Mouse (Mus musculus) ovary, postnatal 14 days (tissue): ENCODE results near the gene Ifnl3.
"Not testable (repeated sequence)": the region's sequence is repeated elsewhere in the genome, so short reads cannot be mapped to it uniquely, and the experiment has no call there.

ENCODE experiments used
- DNase-seq: peaks from one replicate; pipeline ENCODE4 v3.0.0; 2022; ENCODE audit warnings: low spot score

Ifnl3 gene

DNA sequence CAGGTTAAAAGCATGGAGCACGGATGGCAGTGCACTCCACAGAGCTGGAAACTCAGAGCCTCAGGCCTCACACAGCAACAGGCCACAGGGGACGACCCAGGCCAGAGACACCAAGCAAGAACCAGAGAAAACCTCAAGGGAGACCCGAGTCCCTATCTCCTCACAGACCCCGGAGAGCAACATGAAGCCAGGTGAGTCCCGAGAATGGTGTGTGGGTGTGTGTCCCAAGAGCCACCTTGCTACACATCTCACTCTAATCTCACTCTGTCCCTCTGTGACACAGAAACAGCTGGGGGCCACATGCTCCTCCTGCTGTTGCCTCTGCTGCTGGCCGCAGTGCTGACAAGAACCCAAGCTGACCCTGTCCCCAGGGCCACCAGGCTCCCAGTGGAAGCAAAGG lies at the start of gene Ifnl3:
Gene Ifnl3 (plus strand): TSS at position 301 of the 400 bp plus-strand sequence.
- not testable (repeated sequence) for DNase-seq

- no peak for DNase-seq
Observed at GRCm38 (mm10) chr7:28476191-28476590, 46.4 kb upstream of the Ifnl3 start.

DNA sequence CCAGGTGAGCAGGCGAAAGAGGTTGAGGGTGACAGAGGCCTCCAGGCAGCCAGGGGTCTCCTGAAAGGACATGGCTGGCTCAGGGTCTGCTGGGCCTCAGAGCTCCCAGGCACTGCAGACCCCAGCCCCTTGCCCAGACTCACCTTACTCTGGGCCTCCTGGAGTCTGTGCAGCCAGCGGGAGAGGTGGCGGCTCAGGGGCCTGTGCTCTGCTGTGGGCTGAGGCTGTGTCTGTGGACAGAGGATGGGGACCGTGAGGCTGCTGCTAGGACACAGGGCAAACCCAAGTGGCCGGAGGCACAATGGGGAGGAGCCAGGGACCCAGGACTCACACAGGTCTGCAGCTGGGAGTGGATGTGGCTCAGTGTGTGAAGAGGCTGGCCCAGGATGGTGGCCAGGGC lies 45.3 kb upstream of the Ifnl3 start:
- no peak for DNase-seq

- DNase-seq = no peak
Observed at GRCm38 (mm10) chr7:28478854-28479253, 43.8 kb upstream of the Ifnl3 start.

- DNase-seq = no peak
Observed at GRCm38 (mm10) chr7:28482854-28483253, 39.8 kb upstream of the Ifnl3 start.

DNA sequence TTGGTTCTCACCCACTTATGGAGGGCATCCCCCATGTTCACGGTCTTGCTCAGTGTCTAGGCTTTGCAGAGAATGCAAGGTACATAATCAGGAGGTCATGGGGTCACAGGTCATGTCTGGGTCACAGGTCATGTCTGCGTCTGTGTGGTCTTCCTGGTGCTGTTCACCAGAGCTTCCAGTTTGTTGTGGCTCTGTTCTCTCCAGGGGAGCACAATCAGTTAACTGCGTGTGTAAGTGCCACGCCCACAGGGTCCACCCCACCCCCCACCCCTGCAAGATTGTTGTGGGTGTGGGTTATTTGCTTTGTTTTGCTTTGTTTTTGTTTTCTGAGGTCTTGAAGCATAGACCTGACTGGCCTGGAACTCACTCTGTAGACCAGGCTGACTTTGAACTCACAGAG lies 38.4 kb upstream of the Ifnl3 start:
- no peak for DNase-seq

DNA sequence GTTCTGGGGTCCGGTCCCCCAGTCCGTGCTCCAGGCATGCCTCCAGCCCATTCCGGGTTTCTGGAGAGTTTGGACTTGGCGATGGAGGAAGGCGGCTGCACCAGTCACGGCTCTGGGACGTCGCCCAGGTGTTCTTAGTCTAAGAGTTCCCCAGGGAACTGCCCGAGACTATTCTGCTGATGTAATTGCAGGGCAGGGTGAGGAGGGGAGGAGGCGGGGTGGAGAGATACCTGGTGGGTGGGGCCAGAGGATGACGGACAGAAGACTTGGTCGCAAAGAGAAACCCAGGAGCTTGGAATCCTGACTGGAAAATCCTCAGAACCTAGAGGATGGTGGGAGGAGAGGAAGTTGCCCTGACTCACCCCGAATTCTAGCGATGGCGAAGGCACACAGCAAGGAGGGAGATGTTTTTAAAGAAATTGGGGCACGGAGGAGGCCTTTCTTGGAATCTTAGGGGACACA lies 34.6 kb upstream of the Ifnl3 start:
- DNase-seq = peak; percentile 11

DNA sequence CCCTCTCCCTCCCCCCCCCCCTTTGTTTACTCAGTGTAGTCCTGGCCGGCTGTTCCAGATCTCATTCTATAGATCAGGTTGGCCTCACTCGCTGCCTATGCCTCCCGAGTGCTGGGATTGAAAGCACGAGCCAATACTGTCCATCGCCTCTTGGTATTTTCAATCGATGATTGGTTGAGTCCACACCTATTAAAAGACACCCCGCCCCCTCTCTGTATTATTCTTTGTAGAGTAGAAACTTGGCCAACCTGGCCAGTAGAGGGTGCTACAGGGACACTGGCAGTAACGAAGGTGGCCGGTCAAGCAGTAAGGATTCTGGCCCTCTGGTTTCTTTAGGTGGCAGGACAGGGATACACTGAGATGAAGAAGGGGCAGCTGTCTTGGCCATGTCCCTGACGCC lies 32.2 kb upstream of the Ifnl3 start:
- DNase-seq = peak; percentile 59

GRCm38 (mm10) chr7:28490903-28491302 lies 31.7 kb upstream of the Ifnl3 start:
- no peak for DNase-seq

DNA sequence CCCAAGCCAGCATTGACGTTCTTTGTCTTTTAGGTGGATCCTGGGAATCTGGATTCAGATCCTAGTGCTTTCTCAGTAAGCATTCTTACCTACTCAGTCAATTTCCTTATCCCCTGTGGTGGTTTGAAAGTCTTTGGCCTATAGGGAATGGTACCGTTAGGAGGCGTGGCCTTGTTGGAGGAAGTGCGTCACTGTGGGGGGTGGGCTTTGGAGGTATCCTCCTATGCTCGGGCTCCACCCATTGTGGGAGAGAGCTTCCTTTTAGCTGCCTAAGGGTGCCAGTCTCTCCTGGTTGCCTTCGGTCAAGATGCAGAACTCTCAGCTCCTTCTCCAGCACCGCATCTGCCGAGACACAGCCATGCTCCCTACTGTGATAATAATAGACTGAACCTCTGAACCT lies 30.3 kb upstream of the Ifnl3 start:
- DNase-seq = no peak

DNA sequence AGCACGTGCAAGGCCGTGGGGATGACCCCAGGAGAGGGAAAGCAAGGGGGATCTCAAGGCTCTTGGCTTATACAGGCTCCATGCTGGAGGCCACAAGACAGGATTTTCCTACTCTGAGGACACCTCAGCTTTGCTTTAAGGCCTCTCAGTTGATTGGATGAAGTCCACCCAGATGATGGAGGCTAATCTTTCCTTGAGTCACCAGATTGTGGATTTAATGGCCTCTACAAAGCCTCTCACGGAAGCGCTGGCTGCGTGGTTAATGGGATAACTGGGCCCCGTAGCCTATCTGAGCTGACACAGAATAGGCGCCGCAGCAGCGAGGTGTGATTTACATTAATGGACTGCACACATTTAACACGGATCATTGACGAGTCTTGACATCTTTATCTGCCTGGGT lies 27.2 kb upstream of the Ifnl3 start:
- DNase-seq = no peak

- no peak for DNase-seq
Observed at GRCm38 (mm10) chr7:28505585-28505984, 17.1 kb upstream of the Ifnl3 start.

GRCm38 (mm10) chr7:28509121-28509520 lies 13.5 kb upstream of the Ifnl3 start:
- DNase-seq = not testable (repeated sequence)

DNA sequence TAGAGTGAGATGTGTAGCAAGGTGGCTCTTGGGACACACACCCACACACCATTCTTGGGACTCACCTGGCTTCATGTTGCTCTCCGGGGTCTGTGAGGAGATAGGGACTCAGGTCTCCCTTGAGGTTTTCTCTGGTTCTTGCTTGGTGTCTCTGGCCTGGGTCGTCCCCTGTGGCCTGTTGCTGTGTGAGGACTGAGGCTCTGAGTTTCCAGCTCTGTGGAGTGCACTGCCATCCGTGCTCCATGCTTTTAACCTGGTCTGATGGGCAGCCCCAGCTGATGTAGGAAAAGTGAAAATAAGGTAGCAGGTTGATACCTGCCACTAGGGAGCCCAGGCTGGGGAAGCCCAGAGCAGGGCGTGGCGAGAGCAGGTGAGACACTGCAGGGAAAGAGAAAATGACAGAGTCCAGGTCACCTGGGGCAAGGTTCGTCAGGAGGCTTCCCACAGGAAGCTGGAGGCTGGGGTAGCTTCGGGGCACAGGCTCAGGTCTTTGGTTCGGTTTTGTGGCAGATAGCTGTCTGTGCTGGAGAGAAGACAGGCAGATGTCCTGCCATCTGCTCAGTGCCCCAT lies 12.1 kb upstream of the Ifnl3 start, which contains the start of gene Ifnl2:
Gene Ifnl2 (minus strand): TSS at position 51 of the 570 bp plus-strand sequence.
- DNase-seq = not testable (repeated sequence)

DNA sequence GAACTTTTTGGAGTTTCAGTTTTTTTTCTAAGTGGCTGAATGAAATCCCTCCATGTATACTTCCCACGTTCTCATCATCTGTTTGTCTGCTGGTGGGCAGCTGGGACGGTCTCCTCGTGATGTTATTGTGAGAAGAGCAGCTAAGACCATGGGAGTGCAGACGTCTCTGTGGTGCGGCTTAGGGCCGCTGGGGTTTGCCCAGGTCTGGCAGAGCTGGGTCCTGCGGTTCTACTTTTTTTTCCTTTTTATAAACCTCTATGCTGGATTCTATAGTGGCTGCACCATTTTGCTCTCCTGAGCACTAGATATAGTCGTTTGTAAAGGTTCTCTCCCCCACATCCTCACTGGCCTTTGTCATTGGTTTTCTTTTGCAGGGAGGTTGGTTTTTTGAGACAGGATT lies 11.2 kb upstream of the Ifnl3 start:
- no peak for DNase-seq

DNA sequence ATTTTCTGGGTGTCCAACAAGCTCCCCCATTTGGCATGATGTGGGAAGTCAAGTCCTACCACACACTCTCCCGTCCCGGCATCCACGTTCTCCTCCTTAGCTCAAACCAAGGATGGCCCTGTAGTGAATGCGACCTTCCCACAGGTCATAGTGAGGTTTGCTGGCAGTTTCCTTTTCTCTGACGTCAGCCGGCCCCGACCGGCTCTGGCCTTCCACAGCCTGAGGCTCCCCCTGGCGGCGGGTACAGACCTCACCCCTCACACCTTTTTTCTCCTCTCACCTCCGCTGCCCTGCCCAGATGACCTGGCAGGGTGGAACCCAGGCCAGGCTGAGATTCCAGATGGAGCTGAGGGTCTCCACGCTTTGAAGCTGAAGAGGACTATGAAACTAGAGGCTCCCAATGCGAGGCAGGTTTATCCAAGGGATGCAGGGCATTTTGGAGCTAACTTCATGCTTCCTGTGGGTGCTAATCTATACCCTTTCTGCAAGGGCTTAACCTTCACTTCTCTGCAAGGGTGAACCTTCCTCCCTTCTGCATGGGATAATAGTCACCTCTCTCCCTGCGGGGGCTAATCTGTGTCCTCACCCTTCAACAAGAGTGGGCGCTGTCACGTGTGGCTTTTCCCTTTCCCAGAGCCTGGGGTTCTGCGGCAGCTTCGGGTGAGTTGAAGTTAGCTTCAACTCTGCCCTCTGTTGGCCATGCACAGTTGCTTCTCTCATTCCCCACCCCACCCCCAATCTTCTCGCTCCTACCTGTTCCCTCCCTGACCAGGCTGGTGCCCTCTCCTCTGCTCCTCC lies 5.5 kb downstream of the Ifnl3 start:
- DNase-seq = peak; percentile 61

GRCm38 (mm10) chr7:28532005-28532404 lies 9.4 kb downstream of the Ifnl3 start:
- DNase-seq = no peak

GRCm38 (mm10) chr7:28538886-28539285 lies 16.2 kb downstream of the Ifnl3 start:
- DNase-seq = not testable (repeated sequence)

- no peak for DNase-seq
Observed at GRCm38 (mm10) chr7:28540526-28540925, 17.9 kb downstream of the Ifnl3 start, which contains the start of gene Sycn. TSS of gene Sycn (plus strand) at chr7:28540885.

DNA sequence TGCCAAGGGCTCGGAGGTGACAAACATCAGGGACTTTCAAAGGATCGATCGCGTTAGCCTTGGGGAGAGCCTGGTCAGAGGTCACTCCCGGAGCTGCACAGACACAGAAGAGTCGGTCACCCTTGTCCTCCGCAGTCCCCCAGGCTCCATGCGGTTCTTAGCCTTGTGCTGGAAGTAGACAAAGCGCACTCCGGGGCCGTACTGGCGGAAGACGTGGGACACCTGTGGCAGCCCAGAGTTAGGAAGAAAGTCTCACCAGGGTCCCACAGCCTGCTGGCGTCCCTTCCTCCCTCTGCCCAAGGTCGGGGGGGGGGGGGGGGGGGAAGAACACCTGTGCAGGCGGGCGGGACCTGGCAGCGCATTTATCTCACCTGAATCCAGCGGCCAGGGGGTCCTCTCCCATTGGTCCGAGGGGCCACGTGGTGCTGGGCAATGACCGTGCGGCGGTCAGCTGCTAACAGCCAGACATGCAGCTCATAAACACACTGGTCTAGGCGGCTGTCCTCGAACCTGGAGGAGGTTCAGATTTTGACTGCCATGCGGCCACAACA lies 21.5 kb downstream of the Ifnl3 start:
- no peak for DNase-seq

- DNase-seq = no peak
Observed at GRCm38 (mm10) chr7:28545048-28545890, 22.6 kb downstream of the Ifnl3 start.

DNA sequence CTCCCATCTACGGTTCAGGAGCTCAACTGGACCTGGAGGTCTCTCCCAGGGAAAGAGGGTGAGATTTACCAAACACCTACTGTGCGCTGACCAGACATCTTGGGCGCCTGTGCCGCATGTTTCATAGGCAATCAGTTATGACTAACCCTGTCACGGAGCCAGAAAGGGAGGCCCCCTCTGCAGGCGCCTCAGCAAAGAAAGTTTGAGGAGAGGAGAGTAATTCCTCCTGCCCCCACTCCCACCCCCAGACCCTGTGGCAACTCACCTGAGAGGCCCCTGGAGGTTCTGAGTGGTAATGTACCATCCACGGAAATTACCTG lies 23.2 kb downstream of the Ifnl3 start:
- DNase-seq = no peak
